Mouse (Mus musculus): ENCODE data around the gene Ushbp1. TPM values are rescaled to one million over a fixed set of nuclear protein-coding genes. Genes with fewer than 3 reads are reported as not detected.

The Ushbp1 gene
- polyA plus RNA-seq, 1 experiment from 2014 or later = 3.0 TPM

DNA sequence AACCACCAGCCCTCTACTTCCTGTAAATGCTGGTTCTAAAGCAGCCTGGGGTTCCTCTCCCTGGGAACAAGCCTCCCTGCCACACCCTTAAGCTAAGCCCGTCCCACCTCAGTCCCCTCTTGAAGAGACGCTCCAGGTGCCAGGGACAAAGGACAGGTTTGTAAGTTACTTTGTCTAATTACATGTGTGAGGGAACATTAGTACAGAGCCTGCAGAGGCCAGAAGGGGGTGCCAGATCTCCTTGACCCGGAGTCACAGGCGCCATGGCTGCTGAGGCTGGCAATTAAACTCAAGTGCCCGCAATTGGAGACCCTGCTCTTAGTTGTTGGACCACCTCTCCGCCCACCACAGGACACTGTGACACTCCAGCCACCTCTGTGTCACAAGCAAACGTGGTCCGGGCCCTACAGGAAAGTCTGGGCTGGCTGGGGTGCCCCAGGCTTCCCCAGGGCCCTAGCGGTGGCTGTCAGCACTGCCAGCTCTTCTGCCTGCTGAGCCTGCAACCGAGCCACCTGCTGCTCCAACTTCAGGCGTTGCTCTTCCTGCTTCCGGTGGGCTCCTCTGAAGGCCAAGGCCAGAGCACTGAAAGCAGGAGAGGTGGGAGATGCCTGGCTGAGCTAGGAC is 10.3 kb downstream of the Ushbp1 start:
- no peaks in the 10 kb centered on the region for H3K9me3 ChIP-seq (replicated peaks; ENCODE audit: control insufficient read depth, low read length)
- no peak overlapping the region for H3K9ac ChIP-seq (ENCODE audit: low read depth, low read length)
- no peaks in the 10 kb centered on the region for H3K36me3 ChIP-seq (ENCODE audit: control insufficient read depth, insufficient read depth, low read length)
- H3K4me1 ChIP-seq (ENCODE audit: control insufficient read depth, insufficient read depth, low read length) = peaks cover 3% of the 10 kb centered on the region
- ATAC-seq (replicated peaks; ENCODE audit: insufficient number of reproducible peaks, low FRiP score, low TSS enrichment) = no peak
- WGBS (ENCODE audit: insufficient replicate concordance) = 69% methylated on average over 12 of the region's 12 CpGs
- no peaks in the 10 kb centered on the region for H3K27me3 ChIP-seq (ENCODE audit: control insufficient read depth, insufficient read depth, low read length)
- no peak overlapping the region for H3K4me2 ChIP-seq
- no peak overlapping the region for H3K27ac ChIP-seq (ENCODE audit: low read depth, low read length)
- H3K4me3 ChIP-seq (ENCODE audit: low read depth, low read length) = no peak overlapping the region

DNA sequence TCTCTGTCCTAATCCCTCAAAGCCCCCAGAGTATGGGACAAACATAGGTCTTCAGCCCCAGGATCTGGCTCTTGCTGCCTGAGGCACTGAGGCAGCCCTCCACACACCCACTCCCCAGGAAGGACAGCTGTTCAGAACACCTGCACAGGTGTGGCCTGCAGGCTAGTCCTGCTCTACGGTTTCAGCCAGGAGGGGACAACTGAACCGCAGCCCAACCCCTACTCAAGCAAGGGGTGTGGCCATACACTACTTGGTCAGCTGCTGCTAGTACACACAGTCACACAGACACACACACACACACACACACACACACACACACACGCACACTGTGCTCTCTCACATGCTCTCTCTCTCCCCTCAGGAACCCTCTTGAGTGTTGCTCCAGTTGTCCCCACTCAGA is 11.7 kb downstream of the Ushbp1 start:
- H3K9me3 ChIP-seq (replicated peaks; ENCODE audit: control insufficient read depth, low read length) = no peaks in the 10 kb centered on the region
- H3K4me3 ChIP-seq (ENCODE audit: low read depth, low read length) = no peak overlapping the region
- no peak for ATAC-seq (replicated peaks; ENCODE audit: insufficient number of reproducible peaks, low FRiP score, low TSS enrichment)
- peaks cover 17% of the 10 kb centered on the region for H3K4me1 ChIP-seq (ENCODE audit: control insufficient read depth, insufficient read depth, low read length)
- no peak overlapping the region for H3K27ac ChIP-seq (ENCODE audit: low read depth, low read length)
- WGBS (ENCODE audit: insufficient replicate concordance) = 55% methylated on average over 3 of the region's 3 CpGs
- no peak overlapping the region for H3K9ac ChIP-seq (ENCODE audit: low read depth, low read length)
- H3K4me2 ChIP-seq = no peak overlapping the region
- no peaks in the 10 kb centered on the region for H3K36me3 ChIP-seq (ENCODE audit: control insufficient read depth, insufficient read depth, low read length)
- no peaks in the 10 kb centered on the region for H3K27me3 ChIP-seq (ENCODE audit: control insufficient read depth, insufficient read depth, low read length)

DNA sequence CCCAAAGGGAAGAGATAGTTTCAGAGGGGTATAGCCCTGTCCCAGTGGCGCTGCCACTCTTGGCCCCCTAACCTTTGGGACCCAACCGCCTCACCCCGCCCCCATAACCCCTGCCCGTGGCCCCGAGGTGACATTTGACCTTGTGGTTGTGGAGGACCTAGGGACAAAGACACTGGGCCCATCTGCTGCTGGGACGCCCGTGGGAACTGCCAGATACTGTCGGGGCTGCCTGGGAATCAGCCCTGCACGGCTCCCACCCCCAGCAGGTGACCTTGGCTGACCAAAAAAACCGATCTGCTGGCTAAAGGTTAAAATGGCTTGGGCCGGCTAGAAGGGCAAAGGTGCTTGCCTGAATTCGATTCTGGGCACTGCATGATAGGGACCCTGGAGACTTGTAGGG is 12.2 kb downstream of the Ushbp1 start:
- 29% methylated on average over 12 of the region's 12 CpGs for WGBS (ENCODE audit: insufficient replicate concordance)
- no peaks in the 10 kb centered on the region for H3K27me3 ChIP-seq (ENCODE audit: control insufficient read depth, insufficient read depth, low read length)
- peaks cover 20% of the 10 kb centered on the region for H3K4me1 ChIP-seq (ENCODE audit: control insufficient read depth, insufficient read depth, low read length)
- H3K9ac ChIP-seq (ENCODE audit: low read depth, low read length) = no peak overlapping the region
- no peak overlapping the region for H3K4me2 ChIP-seq
- no peak for ATAC-seq (replicated peaks; ENCODE audit: insufficient number of reproducible peaks, low FRiP score, low TSS enrichment)
- H3K27ac ChIP-seq (ENCODE audit: low read depth, low read length) = no peak overlapping the region
- peaks cover 1% of the 10 kb centered on the region for H3K36me3 ChIP-seq (ENCODE audit: control insufficient read depth, insufficient read depth, low read length)
- no peak overlapping the region for H3K4me3 ChIP-seq (ENCODE audit: low read depth, low read length)
- no peaks in the 10 kb centered on the region for H3K9me3 ChIP-seq (replicated peaks; ENCODE audit: control insufficient read depth, low read length)

DNA sequence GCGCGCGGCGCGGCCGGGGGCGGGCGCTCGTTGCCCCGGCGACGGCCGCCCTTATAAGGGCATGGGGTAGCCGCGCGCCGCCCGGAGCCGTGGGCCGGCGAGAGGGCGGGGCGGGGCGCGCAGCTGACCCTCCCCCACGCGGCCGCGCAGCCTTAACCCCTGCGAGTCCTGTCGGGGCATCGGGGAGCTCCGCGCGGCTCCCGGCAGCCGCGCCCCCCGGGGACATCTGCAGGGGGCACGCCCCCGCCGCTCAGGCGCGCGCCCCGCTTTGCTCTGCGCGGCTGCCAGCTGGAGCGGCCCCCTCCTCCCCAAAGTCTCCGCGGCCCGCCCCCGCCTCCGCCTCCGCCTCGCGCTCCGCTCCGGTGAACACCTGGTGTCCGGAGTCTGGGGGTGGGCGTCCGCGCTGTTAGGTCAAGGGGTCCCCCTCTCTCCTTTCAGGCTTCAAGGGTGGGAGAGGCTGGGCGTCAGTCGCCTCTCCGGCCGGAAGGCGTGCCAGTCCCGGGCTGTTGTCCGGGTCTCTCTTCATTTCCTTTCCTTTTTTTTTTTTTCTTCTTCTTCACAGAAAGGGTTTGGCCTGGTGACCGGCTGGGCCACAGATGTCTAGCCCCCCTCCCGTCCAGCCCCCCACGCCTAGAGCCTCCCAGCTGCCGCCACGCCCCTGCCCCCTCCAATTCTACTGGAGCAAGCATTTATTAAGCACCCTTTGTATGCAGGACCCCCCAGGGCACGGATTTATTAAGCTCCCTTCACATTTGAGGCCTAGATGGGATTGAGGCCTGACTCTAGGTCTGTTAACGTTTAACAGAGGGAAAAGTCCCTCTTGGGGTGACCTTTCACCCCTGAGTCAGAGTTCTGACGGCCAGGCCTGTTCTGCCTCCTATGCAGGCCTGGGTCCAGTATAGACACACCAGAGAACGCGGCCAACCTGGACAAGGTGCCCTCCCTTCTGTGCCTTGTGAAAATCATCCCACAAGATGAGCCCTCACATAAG is 13.3 kb downstream of the Ushbp1 start:
- 5% methylated on average over 44 of the region's 80 CpGs for WGBS (ENCODE audit: insufficient replicate concordance)
- Histone ChIP-seq H3K36me3 (ENCODE audit: control insufficient read depth, insufficient read depth, low read length) (peaks cover 10% of the 10 kb centered on the region), H3K27me3 (ENCODE audit: control insufficient read depth, insufficient read depth, low read length) (peaks cover 2% of the 10 kb centered on the region; the same call in 1 of the 2 replicates), H3K9me3 (replicated peaks; ENCODE audit: control insufficient read depth, low read length) (no peaks in the 10 kb centered on the region), H3K27ac (ENCODE audit: low read depth, low read length) (peak overlapping the region; percentile 90), H3K4me2 (peak overlapping the region; percentile 67), H3K4me3 (ENCODE audit: low read depth, low read length) (peak overlapping the region; percentile 74), H3K4me1 (ENCODE audit: control insufficient read depth, insufficient read depth, low read length) (peaks cover 20% of the 10 kb centered on the region), H3K9ac (ENCODE audit: low read depth, low read length) (peak overlapping the region; percentile 81)
- peak; percentile 87 for ATAC-seq (replicated peaks; ENCODE audit: insufficient number of reproducible peaks, low FRiP score, low TSS enrichment)

DNA sequence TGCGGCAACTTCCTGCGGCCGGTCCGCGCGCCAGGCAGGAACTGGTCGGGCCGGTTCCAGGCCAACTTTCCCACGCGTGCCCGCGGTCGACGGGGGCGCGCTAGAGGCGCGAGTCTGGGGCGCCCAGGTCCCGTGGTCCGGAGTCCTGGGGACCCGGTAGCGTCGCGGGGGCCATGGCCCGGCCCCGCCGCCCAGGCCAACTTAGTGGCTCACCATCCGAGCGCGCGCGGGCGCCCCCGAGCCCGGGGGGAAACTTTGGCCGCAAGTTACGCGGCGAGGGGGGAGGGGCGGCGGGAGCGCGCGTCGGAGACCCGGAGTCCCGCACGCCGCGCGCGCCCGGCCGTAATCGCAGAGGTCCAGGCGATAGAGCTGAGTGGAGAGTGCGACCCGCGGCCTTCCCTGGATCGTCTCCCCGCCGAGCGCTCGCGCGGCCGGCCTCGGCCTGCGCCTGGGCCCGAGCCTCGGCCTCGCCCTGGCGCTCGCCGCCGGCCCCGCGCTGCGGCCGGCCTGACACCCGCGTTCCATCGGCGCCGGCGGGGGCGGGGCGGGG is 14.1 kb downstream of the Ushbp1 start, which contains the start of gene Nr2f6:
Gene Nr2f6, minus strand, starts transcription at position 540 of the 550 bp plus-strand sequence.
- Histone ChIP-seq H3K4me1 (ENCODE audit: control insufficient read depth, insufficient read depth, low read length) (peaks cover 26% of the 10 kb centered on the region), H3K4me2 (peak within 1 kb of the TSS; percentile 67), H3K4me3 (ENCODE audit: low read depth, low read length) (peak within 1 kb of the TSS; percentile 74), H3K27ac (ENCODE audit: low read depth, low read length) (peak within 1 kb of the TSS; percentile 90), H3K27me3 (ENCODE audit: control insufficient read depth, insufficient read depth, low read length) (peaks cover 2% of the 10 kb centered on the region; the same call in 1 of the 2 replicates), H3K36me3 (ENCODE audit: control insufficient read depth, insufficient read depth, low read length) (peaks cover 10% of the 10 kb centered on the region), H3K9me3 (replicated peaks; ENCODE audit: control insufficient read depth, low read length) (no peaks in the 10 kb centered on the region), H3K9ac (ENCODE audit: low read depth, low read length) (peak within 1 kb of the TSS; percentile 81)
- WGBS (ENCODE audit: insufficient replicate concordance) = under 1% methylated on average over 53 of the region's 89 CpGs
- peak; percentile 15 for ATAC-seq (replicated peaks; ENCODE audit: insufficient number of reproducible peaks, low FRiP score, low TSS enrichment)

DNA sequence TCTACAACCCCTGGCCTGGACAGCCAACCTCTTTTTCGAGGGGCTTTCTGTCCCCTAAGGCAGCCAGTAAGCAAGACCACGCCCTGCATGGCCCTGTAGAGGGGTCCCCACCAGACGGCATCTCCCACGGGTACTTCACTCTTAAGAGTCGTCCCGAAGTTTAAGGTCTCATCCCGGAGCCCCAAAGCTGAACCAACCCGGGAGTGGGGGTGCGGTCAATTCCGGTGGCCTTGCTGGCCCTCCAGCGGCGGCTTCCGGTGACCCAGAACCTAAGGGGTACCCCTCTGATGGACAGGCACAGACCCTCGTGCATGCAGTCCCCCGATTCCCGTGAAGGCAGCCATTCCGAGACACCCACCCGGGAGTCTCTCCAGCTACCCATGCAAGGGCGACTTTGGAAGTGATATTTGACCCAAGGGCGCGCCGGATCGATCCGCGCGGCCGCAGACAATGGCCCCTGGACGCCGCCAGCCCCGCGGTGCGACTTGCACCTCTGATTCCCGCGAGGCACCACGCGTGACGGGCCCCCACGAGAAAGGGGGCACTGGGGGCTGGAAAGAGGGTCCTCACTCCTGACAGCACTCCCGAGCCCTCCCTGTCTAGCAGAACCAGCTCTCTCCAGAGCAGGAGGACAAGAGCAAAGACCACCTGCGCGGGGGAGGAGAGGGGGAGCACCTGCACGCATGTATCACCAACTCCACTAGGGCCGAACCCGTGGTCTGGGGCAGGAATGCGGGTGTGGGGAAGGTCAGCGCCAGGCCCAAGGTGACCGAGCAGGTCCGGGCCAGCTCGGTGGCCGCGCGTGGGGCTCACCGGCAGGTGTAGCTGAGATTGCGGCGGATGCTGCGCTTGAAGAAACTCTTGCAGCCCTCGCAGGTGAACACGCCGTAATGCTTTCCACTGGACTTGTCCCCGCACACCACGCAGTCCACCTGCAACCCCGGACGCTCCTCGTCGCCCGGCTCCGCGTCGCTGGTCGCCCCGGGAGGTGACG is 15.1 kb downstream of the Ushbp1 start:
- peaks cover 35% of the 10 kb centered on the region for H3K4me1 ChIP-seq (ENCODE audit: control insufficient read depth, insufficient read depth, low read length)
- H3K9ac ChIP-seq (ENCODE audit: low read depth, low read length) = peak overlapping the region; percentile 81
- no peaks in the 10 kb centered on the region for H3K9me3 ChIP-seq (replicated peaks; ENCODE audit: control insufficient read depth, low read length)

DNA sequence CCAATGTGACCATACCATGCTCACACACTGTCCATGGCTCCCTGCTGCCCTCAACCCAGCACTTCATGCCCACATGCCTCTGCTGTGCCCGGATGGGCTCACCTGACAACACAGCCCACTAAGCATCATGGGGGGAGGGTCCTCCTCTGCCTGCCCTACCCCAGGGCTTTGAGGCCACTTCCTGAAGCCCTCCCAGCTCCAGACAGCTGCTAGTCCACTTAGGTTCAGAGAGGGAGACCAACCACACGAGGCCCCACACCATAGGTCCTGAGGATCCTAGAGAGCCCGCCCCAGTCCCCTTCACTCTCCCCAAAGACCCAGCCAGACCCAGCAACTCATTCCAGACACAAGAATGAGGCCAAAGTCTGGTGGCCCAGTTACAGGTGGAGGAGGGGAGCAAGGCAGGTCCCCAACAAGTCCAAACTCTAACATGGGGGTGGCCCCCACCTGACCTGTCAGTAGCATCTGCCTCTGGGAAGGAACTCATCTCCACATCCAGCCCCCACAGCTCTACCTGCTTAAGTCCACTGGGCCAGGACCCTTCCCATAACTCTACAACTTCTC is 16.0 kb downstream of the Ushbp1 start:
- Histone ChIP-seq H3K9me3 (replicated peaks; ENCODE audit: control insufficient read depth, low read length) (no peaks in the 10 kb centered on the region), H3K9ac (ENCODE audit: low read depth, low read length) (peak overlapping the region; percentile 81), H3K4me2 (peak overlapping the region; percentile 67), H3K27ac (ENCODE audit: low read depth, low read length) (no peak overlapping the region), H3K36me3 (ENCODE audit: control insufficient read depth, insufficient read depth, low read length) (peaks cover 14% of the 10 kb centered on the region), H3K27me3 (ENCODE audit: control insufficient read depth, insufficient read depth, low read length) (peaks cover 2% of the 10 kb centered on the region; the same call in 1 of the 2 replicates), H3K4me1 (ENCODE audit: control insufficient read depth, insufficient read depth, low read length) (peaks cover 38% of the 10 kb centered on the region), H3K4me3 (ENCODE audit: low read depth, low read length) (peak overlapping the region; percentile 74)
- 48% methylated on average over 3 of the region's 3 CpGs for WGBS (ENCODE audit: insufficient replicate concordance)
- no peak for ATAC-seq (replicated peaks; ENCODE audit: insufficient number of reproducible peaks, low FRiP score, low TSS enrichment)

More for the DNA sequence above, 15.1 kb downstream of the Ushbp1 start:
- Histone ChIP-seq H3K36me3 (ENCODE audit: control insufficient read depth, insufficient read depth, low read length) (peaks cover 13% of the 10 kb centered on the region), H3K27ac (ENCODE audit: low read depth, low read length) (peak overlapping the region; percentile 90), H3K4me3 (ENCODE audit: low read depth, low read length) (peak overlapping the region; percentile 74), H3K4me2 (peak overlapping the region; percentile 67), H3K27me3 (ENCODE audit: control insufficient read depth, insufficient read depth, low read length) (peaks cover 2% of the 10 kb centered on the region; the same call in 1 of the 2 replicates)
- ATAC-seq (replicated peaks; ENCODE audit: insufficient number of reproducible peaks, low FRiP score, low TSS enrichment) = no peak
- 3% methylated on average over 72 of the region's 72 CpGs for WGBS (ENCODE audit: insufficient replicate concordance)

Measured in heart, embryonic 11.5 days (tissue).